Mouse (Mus musculus): ENCODE results near the gene Nup88.

GRCm38 (mm10) chr11:70911323-70911722 is 58.5 kb downstream of the Nup88 start:
- no peak for TF ChIP-seq CTCF (IDR thresholded peaks at IDR 0.05; ENCODE audit: borderline replicate concordance, extremely low read depth, insufficient read depth, insufficient read length)
- TF ChIP-seq POLR2A (IDR thresholded peaks at IDR 0.05; ENCODE audit: borderline replicate concordance, extremely low read depth, insufficient read depth, insufficient read length, poor library complexity, severe bottlenecking): no peak
